Mouse (Mus musculus): ENCODE data around the gene Sumf2. TPM values are rescaled to one million over a fixed set of nuclear protein-coding genes. Genes with fewer than 3 reads are reported as not detected.
"Not testable (repeated sequence)": the region's sequence is repeated elsewhere in the genome, so short reads cannot be mapped to it uniquely, and the experiment has no call there.

The Sumf2 gene
- polyA plus RNA-seq, 1 experiment from 2014 or later, result 45.3 TPM

- H3K36me3 ChIP-seq (ENCODE audit: control insufficient read depth, insufficient read depth, low read length), result peaks cover 9% of the 10 kb centered on the region
- no peaks in the 10 kb centered on the region for H3K9me3 ChIP-seq (ENCODE audit: control insufficient read depth, low read depth, low read length)
- ATAC-seq (ENCODE audit: insufficient number of reproducible peaks, insufficient read depth, low FRiP score, low read depth), result peak; percentile 100
- H3K4me1 ChIP-seq (ENCODE audit: control insufficient read depth, insufficient read depth, low read length), result peaks cover 3% of the 10 kb centered on the region; the same call in 1 of the 2 replicates
- H3K4me2 ChIP-seq (replicated peaks; ENCODE audit: low read depth, low read length), result peak within 1 kb of the TSS; percentile 80
- no peaks in the 10 kb centered on the region for H3K27me3 ChIP-seq (ENCODE audit: control insufficient read depth, insufficient read depth, low read length)
- H3K27ac ChIP-seq (ENCODE audit: low read length), result peak within 1 kb of the TSS; percentile 88
- peak within 1 kb of the TSS; percentile 66 for H3K9ac ChIP-seq (replicated peaks; ENCODE audit: low read depth, low read length)
- H3K4me3 ChIP-seq (ENCODE audit: low read depth, low read length), result peak within 1 kb of the TSS; percentile 59
- under 1% methylated on average over 46 of the region's 46 CpGs for WGBS
Observed at GRCm38 (mm10) chr5:129886911-129887636, 40.3 kb downstream of the Sumf2 start, which contains the start of gene Chchd2. TSS of gene Chchd2 (minus strand) at chr5:129887470.

DNA sequence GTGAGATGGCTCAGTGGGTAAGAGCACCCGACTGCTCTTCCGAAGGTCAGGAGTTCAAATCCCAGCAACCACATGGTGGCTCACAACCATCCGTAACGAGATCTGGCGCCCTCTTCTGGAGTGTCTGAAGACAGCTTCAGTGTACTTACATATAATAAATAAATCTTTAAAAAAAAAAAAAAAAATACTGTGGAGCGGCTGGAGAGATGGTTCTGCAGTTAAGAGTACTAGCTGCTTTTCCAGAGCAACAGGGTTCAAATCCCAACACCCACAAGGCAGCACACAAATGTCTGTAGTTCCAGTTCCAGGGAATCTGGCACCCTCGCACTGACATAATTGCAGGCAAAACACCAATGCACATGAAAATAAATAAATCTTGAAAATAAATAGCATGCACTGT is 43.6 kb downstream of the Sumf2 start:
- not testable (repeated sequence) for H3K4me1 ChIP-seq (ENCODE audit: control insufficient read depth, insufficient read depth, low read length); H3K27ac ChIP-seq (ENCODE audit: low read length); H3K9me3 ChIP-seq (ENCODE audit: control insufficient read depth, low read depth, low read length); H3K36me3 ChIP-seq (ENCODE audit: control insufficient read depth, insufficient read depth, low read length); H3K4me3 ChIP-seq (ENCODE audit: low read depth, low read length); H3K4me2 ChIP-seq (replicated peaks; ENCODE audit: low read depth, low read length); ATAC-seq (ENCODE audit: insufficient number of reproducible peaks, insufficient read depth, low FRiP score, low read depth); H3K9ac ChIP-seq (replicated peaks; ENCODE audit: low read depth, low read length); H3K27me3 ChIP-seq (ENCODE audit: control insufficient read depth, insufficient read depth, low read length)
- WGBS, result 86% methylated on average over 4 of the region's 7 CpGs

DNA sequence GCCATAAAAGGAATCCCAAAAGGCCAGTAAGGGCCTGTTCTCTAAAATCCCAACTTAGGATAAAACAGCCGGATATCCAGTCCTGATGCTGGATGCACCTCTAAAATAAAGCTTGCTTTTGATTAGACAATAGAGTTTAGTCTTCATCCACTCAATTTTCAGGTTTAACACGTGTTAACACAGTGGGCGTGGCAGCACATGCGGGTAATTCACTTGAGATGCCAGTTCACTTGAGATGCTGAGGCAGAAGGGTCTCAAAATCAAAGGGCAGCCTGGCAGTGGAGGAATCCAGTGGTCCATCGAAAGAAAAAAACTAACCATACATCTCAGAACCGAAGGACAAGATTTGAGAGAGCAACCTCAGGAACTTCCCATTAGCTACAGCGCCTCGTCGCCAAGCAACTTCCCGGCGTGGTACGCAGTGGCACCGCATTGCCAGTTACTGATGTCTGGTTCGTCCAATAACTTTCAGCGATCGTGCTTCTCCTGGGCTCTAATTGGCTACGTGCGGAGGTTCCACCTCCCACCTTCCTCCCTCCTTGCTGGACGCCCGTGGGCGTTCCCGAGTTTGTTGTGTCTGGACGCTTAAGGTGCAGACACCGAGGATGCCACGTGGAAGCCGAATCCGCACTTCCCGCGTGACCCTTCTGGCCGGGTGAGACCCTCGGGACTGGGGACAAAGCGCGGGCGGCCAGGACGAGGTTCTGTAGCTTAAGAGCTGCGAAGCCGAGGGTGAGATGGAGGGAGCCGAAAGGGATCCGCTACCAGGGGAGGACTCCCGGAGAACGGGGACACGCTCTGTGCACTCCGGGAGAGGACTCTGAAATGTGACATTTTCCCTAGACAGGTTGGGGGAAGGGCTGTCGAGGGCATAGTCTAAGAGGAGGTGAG is 48.7 kb downstream of the Sumf2 start, which contains the start of gene Zbed5:
Zbed5 (plus strand) TSS at position 526 of the 891 bp plus-strand sequence.
- H3K4me1 ChIP-seq (ENCODE audit: control insufficient read depth, insufficient read depth, low read length), result 0 out of 2 replicates have a peak, but pooled peaks cover 6% of the 10 kb centered on the region
- peak; percentile 99 for ATAC-seq (ENCODE audit: insufficient number of reproducible peaks, insufficient read depth, low FRiP score, low read depth)
- no peaks in the 10 kb centered on the region for H3K36me3 ChIP-seq (ENCODE audit: control insufficient read depth, insufficient read depth, low read length)
- H3K4me3 ChIP-seq (ENCODE audit: low read depth, low read length), result peak within 1 kb of the TSS; percentile 69
- WGBS, result 2% methylated on average over 44 of the region's 44 CpGs
- no peak within 1 kb of the TSS for H3K27ac ChIP-seq (ENCODE audit: low read length)
- peak within 1 kb of the TSS; percentile 84 for H3K4me2 ChIP-seq (replicated peaks; ENCODE audit: low read depth, low read length)
- H3K9me3 ChIP-seq (ENCODE audit: control insufficient read depth, low read depth, low read length), result no peaks in the 10 kb centered on the region
- H3K9ac ChIP-seq (replicated peaks; ENCODE audit: low read depth, low read length), result peak within 1 kb of the TSS; percentile 50
- H3K27me3 ChIP-seq (ENCODE audit: control insufficient read depth, insufficient read depth, low read length), result no peaks in the 10 kb centered on the region

- Histone ChIP-seq H3K4me1 (ENCODE audit: control insufficient read depth, insufficient read depth, low read length) (0 out of 2 replicates have a peak, but pooled peaks cover 6% of the 10 kb centered on the region), H3K4me2 (replicated peaks; ENCODE audit: low read depth, low read length) (no peak within 1 kb of the TSS), H3K27ac (ENCODE audit: low read length) (no peak within 1 kb of the TSS), H3K36me3 (ENCODE audit: control insufficient read depth, insufficient read depth, low read length) (no peaks in the 10 kb centered on the region), H3K9ac (replicated peaks; ENCODE audit: low read depth, low read length) (no peak within 1 kb of the TSS), H3K4me3 (ENCODE audit: low read depth, low read length) (no peak within 1 kb of the TSS), H3K9me3 (ENCODE audit: control insufficient read depth, low read depth, low read length) (no peaks in the 10 kb centered on the region), H3K27me3 (ENCODE audit: control insufficient read depth, insufficient read depth, low read length) (no peaks in the 10 kb centered on the region)
- 100% methylated on average over 1 of the region's 1 CpGs for WGBS
- no peak for ATAC-seq (ENCODE audit: insufficient number of reproducible peaks, insufficient read depth, low FRiP score, low read depth)
Observed at GRCm38 (mm10) chr5:129898449-129898848, 51.7 kb downstream of the Sumf2 start, which contains the start of gene Phkg1. TSS of gene Phkg1 (minus strand) at chr5:129898549.

GRCm38 (mm10) chr5:129907775-129908174 is 61.0 kb downstream of the Sumf2 start:
- 0 out of 2 replicates have a peak overlapping the region, but pooled peaks have one; percentile 49 for H3K9ac ChIP-seq (replicated peaks; ENCODE audit: low read depth, low read length)
- ATAC-seq (ENCODE audit: insufficient number of reproducible peaks, insufficient read depth, low FRiP score, low read depth), result no peak

DNA sequence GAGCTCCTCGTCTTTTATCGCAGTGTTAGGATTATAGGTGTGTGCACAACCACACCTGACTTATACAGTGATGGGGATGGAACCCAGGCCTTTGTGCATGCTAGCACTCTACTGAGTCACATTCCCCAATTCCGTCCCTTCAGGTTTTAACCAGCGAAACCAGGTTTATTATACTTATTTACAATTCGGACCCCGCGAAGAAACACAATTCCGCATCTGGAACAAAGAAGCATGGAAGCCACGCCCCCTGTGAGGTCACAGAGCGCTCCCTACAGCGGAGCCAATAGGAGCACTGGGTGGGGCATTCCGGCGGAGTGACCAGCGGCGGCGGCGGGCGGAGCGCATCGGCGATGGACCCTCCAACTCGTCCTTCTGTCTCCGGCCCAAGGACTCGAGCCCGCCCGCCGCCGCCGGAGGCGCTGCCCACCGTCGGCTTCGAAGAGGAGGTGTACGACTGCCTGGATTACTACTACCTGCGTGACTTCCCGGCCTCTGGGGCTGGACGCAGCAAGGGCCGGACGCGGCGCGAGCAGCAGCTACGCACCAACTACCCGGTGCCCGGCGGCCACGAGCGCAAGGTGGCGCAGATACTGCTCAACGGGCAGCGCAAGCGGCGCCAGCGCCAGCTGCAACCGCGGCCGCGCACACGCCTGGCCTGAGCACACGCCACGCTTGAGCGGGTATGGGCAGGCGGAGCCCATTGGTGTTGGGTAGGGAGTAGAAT is 61.6 kb downstream of the Sumf2 start, which contains the start of gene Nupr1l:
Nupr1l (plus strand) TSS at position 299 of the 724 bp plus-strand sequence.
- H3K27ac ChIP-seq (ENCODE audit: low read length), result peak within 1 kb of the TSS; percentile 78; the same call in 1 of the 2 replicates
- H3K36me3 ChIP-seq (ENCODE audit: control insufficient read depth, insufficient read depth, low read length), result no peaks in the 10 kb centered on the region
- H3K4me2 ChIP-seq (replicated peaks; ENCODE audit: low read depth, low read length), result peak within 1 kb of the TSS; percentile 81
- under 1% methylated on average over 63 of the region's 63 CpGs for WGBS
- H3K27me3 ChIP-seq (ENCODE audit: control insufficient read depth, insufficient read depth, low read length), result no peaks in the 10 kb centered on the region
- H3K9ac ChIP-seq (replicated peaks; ENCODE audit: low read depth, low read length), result peak within 1 kb of the TSS; percentile 49
- H3K4me3 ChIP-seq (ENCODE audit: low read depth, low read length), result peak within 1 kb of the TSS; percentile 59
- H3K4me1 ChIP-seq (ENCODE audit: control insufficient read depth, insufficient read depth, low read length), result no peaks in the 10 kb centered on the region
- no peaks in the 10 kb centered on the region for H3K9me3 ChIP-seq (ENCODE audit: control insufficient read depth, low read depth, low read length)
- ATAC-seq (ENCODE audit: insufficient number of reproducible peaks, insufficient read depth, low FRiP score, low read depth), result peak; percentile 97

More at GRCm38 (mm10) chr5:129907775-129908174, 61.0 kb downstream of the Sumf2 start:
- H3K9me3 ChIP-seq (ENCODE audit: control insufficient read depth, low read depth, low read length), result no peaks in the 10 kb centered on the region
- H3K36me3 ChIP-seq (ENCODE audit: control insufficient read depth, insufficient read depth, low read length), result no peaks in the 10 kb centered on the region
- no peaks in the 10 kb centered on the region for H3K27me3 ChIP-seq (ENCODE audit: control insufficient read depth, insufficient read depth, low read length)
- peak overlapping the region; percentile 81 for H3K4me2 ChIP-seq (replicated peaks; ENCODE audit: low read depth, low read length)
- H3K4me3 ChIP-seq (ENCODE audit: low read depth, low read length), result peak overlapping the region; percentile 59
- 0 out of 2 replicates have a peak overlapping the region, but pooled peaks have one; percentile 49 for H3K27ac ChIP-seq (ENCODE audit: low read length)
- H3K4me1 ChIP-seq (ENCODE audit: control insufficient read depth, insufficient read depth, low read length), result no peaks in the 10 kb centered on the region
- WGBS, result 31% methylated on average over 4 of the region's 4 CpGs

DNA sequence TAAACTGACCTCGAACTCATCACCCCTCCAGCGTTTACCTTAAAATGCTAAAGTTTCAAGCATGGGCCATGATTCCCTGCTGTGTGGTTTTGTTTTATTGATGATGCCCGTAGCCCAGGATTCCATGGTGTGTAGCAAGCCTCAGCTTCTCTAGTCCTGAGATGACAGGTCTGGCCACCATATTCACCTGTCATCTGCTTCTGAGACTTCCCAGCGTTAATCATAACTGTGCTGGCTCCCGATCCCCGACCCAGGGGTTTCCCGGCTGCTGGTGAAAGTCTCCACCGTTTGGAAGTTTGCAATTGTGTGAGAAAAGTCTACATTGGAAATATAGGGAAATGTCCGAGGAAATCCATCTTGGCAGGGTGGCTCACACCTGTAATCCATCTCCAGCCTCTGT is 62.4 kb downstream of the Sumf2 start:
- 0 out of 2 replicates have a peak overlapping the region, but pooled peaks have one; percentile 49 for H3K9ac ChIP-seq (replicated peaks; ENCODE audit: low read depth, low read length)
- peak overlapping the region; percentile 81 for H3K4me2 ChIP-seq (replicated peaks; ENCODE audit: low read depth, low read length)
- no peaks in the 10 kb centered on the region for H3K27me3 ChIP-seq (ENCODE audit: control insufficient read depth, insufficient read depth, low read length)
- H3K9me3 ChIP-seq (ENCODE audit: control insufficient read depth, low read depth, low read length), result no peaks in the 10 kb centered on the region
- H3K27ac ChIP-seq (ENCODE audit: low read length), result no peak overlapping the region
- no peak for ATAC-seq (ENCODE audit: insufficient number of reproducible peaks, insufficient read depth, low FRiP score, low read depth)
- H3K4me1 ChIP-seq (ENCODE audit: control insufficient read depth, insufficient read depth, low read length), result no peaks in the 10 kb centered on the region
- H3K36me3 ChIP-seq (ENCODE audit: control insufficient read depth, insufficient read depth, low read length), result no peaks in the 10 kb centered on the region
- 70% methylated on average over 9 of the region's 9 CpGs for WGBS
- peak overlapping the region; percentile 59 for H3K4me3 ChIP-seq (ENCODE audit: low read depth, low read length)
